Mouse (Mus musculus): ENCODE results near the gene Limk1.

- TF ChIP-seq CTCF (IDR thresholded peaks at IDR 0.05; ENCODE audit: low read depth, low read length) (no peak), POLR2A (IDR thresholded peaks at IDR 0.05; ENCODE audit: insufficient read depth, low read length) (no peak)
Measured at GRCm38 (mm10) chr5:134620457-134620856, 67.9 kb downstream of the Limk1 start.

All from ES-Bruce4 (cell line).